Mouse (Mus musculus) heart, postnatal 0 days (tissue): ENCODE measurements around the gene Klf2. TPM values are rescaled to one million over a fixed set of nuclear protein-coding genes. Genes with fewer than 3 reads are reported as not detected.

ENCODE experiments used
- ATAC-seq: fragments of 200-750 bp; cut with Nextera tagmentation; 2 replicates; pipeline ENCODE4 v1.8.0; 2017; ENCODE audit warnings: low read depth, moderate number of reproducible peaks, moderate library complexity; ENCODE audit not compliant: insufficient read depth
- DNase-seq: peaks from one replicate; pipeline ENCODE4 v3.0.0-alpha.2; 2016; ENCODE audit warnings: low spot score
- H3K27ac ChIP-seq: fragments of 300-500 bp; sonication (generic); 2 replicates; pipeline ENCODE4 v1.5.1; 2014; ENCODE audit warnings: low read depth, mild to moderate bottlenecking
- H3K27me3 ChIP-seq: fragments of 300-500 bp; sonication (generic); 2 replicates; pipeline ENCODE4 v1.6.1; 2014; ENCODE audit warnings: low read length, mixed read lengths; ENCODE audit not compliant: control insufficient read depth, insufficient read depth
- H3K36me3 ChIP-seq: fragments of 300-500 bp; sonication (generic); replicated peaks from 2 replicates; pipeline ENCODE4 v1.6.1; 2014; ENCODE audit warnings: low read length, mixed read lengths; ENCODE audit not compliant: control insufficient read depth, insufficient read depth
- H3K4me1 ChIP-seq: fragments of 300-500 bp; sonication (generic); 2 replicates; pipeline ENCODE4 v1.6.1; 2014; ENCODE audit warnings: antibody characterized with exemption; ENCODE audit not compliant: control insufficient read depth, insufficient read depth
- H3K4me2 ChIP-seq: fragments of 300-500 bp; sonication (generic); 2 replicates; pipeline ENCODE4 v1.6.1; 2014; ENCODE audit warnings: low read depth, mild to moderate bottlenecking, low read length, moderate library complexity
- H3K4me3 ChIP-seq: fragments of 300-500 bp; sonication (generic); 2 replicates; pipeline ENCODE4 v1.5.1; 2014; ENCODE audit warnings: low read depth, low read length
- H3K9ac ChIP-seq: fragments of 300-500 bp; sonication (generic); replicated peaks from 2 replicates; pipeline ENCODE4 v1.6.1; 2014; ENCODE audit warnings: low read depth, low read length, mixed read lengths
- H3K9me3 ChIP-seq: fragments of 300-500 bp; sonication (generic); replicated peaks from 2 replicates; pipeline ENCODE4 v1.6.1; 2016; ENCODE audit warnings: low read length; ENCODE audit not compliant: control insufficient read depth
- CTCF ChIP-seq: IDR thresholded peaks from 2 replicates; pipeline ENCODE4 v1.5.1; 2016; ENCODE audit warnings: antibody characterized with exemption, control low read depth, low read depth
- EP300 ChIP-seq: IDR thresholded peaks from 2 replicates; pipeline ENCODE4 v1.6.1; 2016; ENCODE audit warnings: antibody characterized with exemption, low read depth
- WGBS: fragments of 180-500 bp; shearing (Covaris S2); extraction: QIAGEN DNeasy Blood & Tissue Kit; methylation state at CpG from one replicate; pipeline ENCODE4 v1.1.7; 2014; 5-methylcytosine and 5-hydroxymethylcytosine counted together
- polyA plus RNA-seq: library from polyadenylated mRNA; unstranded; fragments of >200 nt; fragmentation: Nextera tagmentation; extraction: Ambion mirVana; gene quantifications from 2 replicates; pipeline ENCODE4 v1.2.1, GENCODE M21; 2015
- total RNA-seq: library from RNA; depleted of rRNA; stranded (reverse); fragments of >200 nt; gene quantifications from 2 replicates; pipeline ENCODE4 v1.2.3, GENCODE M21; 2014; ENCODE audit warnings: low replicate concordance

The Klf2 gene
- total and polyA plus RNA-seq, 2 experiments from 2014 or later, result 17.7 to 32.9 TPM

DNA sequence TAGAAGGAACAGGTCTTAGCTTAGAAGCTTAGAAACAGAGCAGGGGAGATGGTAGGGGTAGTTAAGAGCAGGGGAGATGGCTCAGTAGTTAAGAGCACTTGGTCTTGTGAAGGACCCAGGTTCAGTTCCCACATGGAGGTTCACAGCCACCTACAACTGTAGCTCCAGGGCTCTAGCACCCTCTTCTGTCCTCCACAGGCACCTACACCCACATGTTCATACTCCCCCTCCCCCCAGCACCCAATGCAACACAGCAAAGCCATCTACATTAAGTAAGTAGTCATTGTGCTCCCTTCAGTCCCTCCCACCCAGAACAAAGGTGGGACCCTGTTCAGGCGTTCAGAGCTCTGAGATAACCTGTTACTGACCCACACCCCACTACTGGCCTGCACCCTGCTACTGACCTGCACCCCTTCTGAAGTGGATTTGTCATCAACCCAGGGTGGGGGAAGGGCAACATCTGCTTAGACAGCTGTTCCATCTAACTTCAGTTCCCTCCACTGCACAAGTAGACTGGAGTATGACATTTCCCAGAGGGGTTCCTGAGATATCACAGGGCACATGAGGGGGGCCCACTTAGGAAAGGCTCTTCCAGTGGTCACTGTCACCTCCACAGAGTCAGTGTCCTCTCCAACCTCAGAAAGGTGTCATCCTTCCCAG lies 45.6 kb upstream of the Klf2 start:
- DNase-seq (no peak), ATAC-seq (no peak)
- no peak for TF ChIP-seq EP300
- no peak for TF ChIP-seq CTCF
- no peaks in the 10 kb centered on the region for H3K36me3 ChIP-seq
- no peak overlapping the region for H3K4me3 ChIP-seq
- no peaks in the 10 kb centered on the region for H3K27me3 ChIP-seq
- WGBS, result 68% methylated on average over 1 of the region's 1 CpGs
- H3K27ac ChIP-seq, result no peak overlapping the region
- H3K4me2 ChIP-seq, result no peak overlapping the region
- peaks cover 16% of the 10 kb centered on the region; the same call in 1 of the 2 replicates for H3K4me1 ChIP-seq
- H3K9ac ChIP-seq, result no peak overlapping the region
- H3K9me3 ChIP-seq, result no peaks in the 10 kb centered on the region

DNA sequence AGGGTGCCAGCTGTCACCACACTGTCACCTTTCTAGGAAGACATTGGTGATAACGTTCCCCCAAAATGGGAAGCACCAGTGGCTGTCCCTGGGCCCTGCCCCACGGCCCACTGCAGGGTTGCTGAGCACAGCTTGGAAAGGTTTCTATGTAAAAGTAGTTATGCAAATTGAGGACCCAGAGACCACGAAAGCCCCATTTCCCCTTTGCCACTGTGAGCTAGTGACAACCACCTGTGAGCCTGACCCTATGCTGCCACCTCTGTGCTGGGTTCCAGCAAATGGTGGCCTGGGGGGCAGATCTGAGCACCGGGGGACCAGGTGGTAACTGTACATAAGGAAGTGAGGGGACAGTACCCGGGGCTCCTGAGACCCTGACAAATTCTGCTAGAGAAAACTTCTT lies 45.0 kb upstream of the Klf2 start:
- Histone ChIP-seq H3K9ac (no peak overlapping the region), H3K4me1 (peaks cover 10% of the 10 kb centered on the region; the same call in 1 of the 2 replicates), H3K27me3 (no peaks in the 10 kb centered on the region), H3K9me3 (no peaks in the 10 kb centered on the region), H3K36me3 (no peaks in the 10 kb centered on the region), H3K4me2 (no peak overlapping the region), H3K4me3 (no peak overlapping the region), H3K27ac (no peak overlapping the region)
- DNase-seq (no peak), ATAC-seq (no peak)
- TF ChIP-seq CTCF (no peak), EP300 (no peak)
- 71% methylated on average over 5 of the region's 5 CpGs for WGBS

DNA sequence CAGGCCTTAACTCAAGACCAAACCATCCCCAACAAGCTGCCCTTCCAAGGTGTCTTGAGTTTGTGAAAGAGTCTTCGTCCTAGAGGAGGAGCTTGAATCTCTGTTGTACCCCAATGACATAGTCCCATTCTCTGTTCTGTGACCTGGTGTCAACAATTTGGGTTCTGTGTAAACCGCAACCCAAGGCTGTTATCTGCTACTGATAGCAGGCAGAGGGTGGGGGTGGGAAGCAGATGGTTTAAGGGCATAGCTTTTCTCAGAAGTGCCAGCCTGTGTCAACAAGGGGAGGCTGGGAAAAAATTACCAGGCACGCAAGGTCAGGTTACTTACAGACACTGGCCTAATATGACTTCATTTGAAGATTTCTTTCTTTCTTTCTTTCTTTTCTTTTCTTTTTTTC lies 41.6 kb upstream of the Klf2 start:
- Histone ChIP-seq H3K27ac (no peak overlapping the region), H3K36me3 (no peaks in the 10 kb centered on the region), H3K9me3 (no peaks in the 10 kb centered on the region), H3K27me3 (no peaks in the 10 kb centered on the region), H3K4me2 (no peak overlapping the region), H3K4me3 (no peak overlapping the region), H3K4me1 (peaks cover 5% of the 10 kb centered on the region; the same call in 1 of the 2 replicates), H3K9ac (no peak overlapping the region)
- 44% methylated on average over 3 of the region's 3 CpGs for WGBS
- TF ChIP-seq EP300 (no peak), CTCF (no peak)
- DNase-seq (no peak), ATAC-seq (no peak)

DNA sequence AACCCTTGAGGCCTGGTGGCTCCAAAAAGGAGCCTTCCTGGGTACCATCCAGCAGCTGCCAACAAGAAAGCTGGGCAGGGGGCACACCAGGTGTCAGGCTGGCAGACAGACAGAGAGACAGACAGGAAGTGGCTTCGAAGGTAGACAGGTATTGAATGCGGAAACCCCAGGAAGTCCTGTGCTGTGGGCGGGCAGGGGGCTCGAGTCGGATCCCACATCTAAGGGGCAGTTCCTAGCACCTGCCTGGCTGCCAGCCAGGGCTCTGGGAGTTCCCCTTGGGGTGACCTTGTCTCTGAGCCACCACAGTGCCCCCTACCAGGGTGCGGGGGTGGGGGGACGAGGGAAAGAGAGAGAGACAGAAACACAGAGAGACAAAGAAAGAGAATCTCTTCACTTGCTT lies 39.7 kb upstream of the Klf2 start:
- no peak for DNase-seq
- no peak for TF ChIP-seq EP300
- no peak for TF ChIP-seq CTCF
- ATAC-seq, result no peak
- H3K36me3 ChIP-seq, result no peaks in the 10 kb centered on the region
- H3K4me2 ChIP-seq, result no peak overlapping the region
- H3K27ac ChIP-seq, result no peak overlapping the region
- no peak overlapping the region for H3K4me3 ChIP-seq
- no peaks in the 10 kb centered on the region for H3K9me3 ChIP-seq
- no peaks in the 10 kb centered on the region for H3K27me3 ChIP-seq
- peaks cover 5% of the 10 kb centered on the region; the same call in 1 of the 2 replicates for H3K4me1 ChIP-seq
- no peak overlapping the region for H3K9ac ChIP-seq
- WGBS, result 77% methylated on average over 7 of the region's 7 CpGs

DNA sequence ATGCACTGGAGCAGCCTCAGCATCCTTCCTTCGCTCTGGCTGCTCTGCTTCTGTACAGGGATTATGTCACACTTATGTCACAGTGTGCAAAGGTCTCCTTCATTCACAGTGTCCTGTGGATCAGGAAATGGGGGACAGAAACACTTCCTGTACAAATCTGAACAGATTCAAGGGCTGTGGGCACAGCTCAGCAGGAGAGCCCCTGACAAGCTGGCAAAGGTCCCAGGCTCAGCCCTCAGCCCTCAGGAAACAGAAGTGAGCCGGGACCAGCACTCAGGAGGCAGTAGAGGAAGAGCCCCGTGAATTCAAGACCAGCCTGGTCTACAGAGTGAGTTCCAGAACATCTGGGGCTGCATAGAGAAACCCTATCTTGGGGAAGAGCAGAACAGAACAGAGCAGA lies 37.2 kb upstream of the Klf2 start:
- ATAC-seq, result peak; percentile 67
- no peak overlapping the region for H3K4me2 ChIP-seq
- no peaks in the 10 kb centered on the region for H3K27me3 ChIP-seq
- H3K4me3 ChIP-seq, result no peak overlapping the region
- H3K4me1 ChIP-seq, result peaks cover 5% of the 10 kb centered on the region; the same call in 1 of the 2 replicates
- H3K9ac ChIP-seq, result no peak overlapping the region
- 16% methylated on average over 3 of the region's 3 CpGs for WGBS
- H3K27ac ChIP-seq, result peak overlapping the region; percentile 72
- no peaks in the 10 kb centered on the region for H3K36me3 ChIP-seq
- H3K9me3 ChIP-seq, result no peaks in the 10 kb centered on the region
- TF ChIP-seq EP300 (peak; percentile 78), CTCF (no peak)
- DNase-seq, result peak; percentile 40

- ATAC-seq (no peak), DNase-seq (no peak)
- Histone ChIP-seq H3K4me1 (no peaks in the 10 kb centered on the region), H3K9me3 (no peaks in the 10 kb centered on the region), H3K9ac (no peak overlapping the region), H3K4me3 (no peak overlapping the region), H3K27me3 (no peaks in the 10 kb centered on the region), H3K27ac (no peak overlapping the region), H3K4me2 (no peak overlapping the region), H3K36me3 (no peaks in the 10 kb centered on the region)
- WGBS, result 52% methylated on average over 4 of the region's 4 CpGs
- TF ChIP-seq CTCF (no peak), EP300 (no peak)
These were observed 33.5 kb upstream of the Klf2 start for GRCm38 (mm10) chr8:72285285-72285684.
